8 mouse cellular contexts compared by ENCODE assay signal in the genomic region with DNA sequence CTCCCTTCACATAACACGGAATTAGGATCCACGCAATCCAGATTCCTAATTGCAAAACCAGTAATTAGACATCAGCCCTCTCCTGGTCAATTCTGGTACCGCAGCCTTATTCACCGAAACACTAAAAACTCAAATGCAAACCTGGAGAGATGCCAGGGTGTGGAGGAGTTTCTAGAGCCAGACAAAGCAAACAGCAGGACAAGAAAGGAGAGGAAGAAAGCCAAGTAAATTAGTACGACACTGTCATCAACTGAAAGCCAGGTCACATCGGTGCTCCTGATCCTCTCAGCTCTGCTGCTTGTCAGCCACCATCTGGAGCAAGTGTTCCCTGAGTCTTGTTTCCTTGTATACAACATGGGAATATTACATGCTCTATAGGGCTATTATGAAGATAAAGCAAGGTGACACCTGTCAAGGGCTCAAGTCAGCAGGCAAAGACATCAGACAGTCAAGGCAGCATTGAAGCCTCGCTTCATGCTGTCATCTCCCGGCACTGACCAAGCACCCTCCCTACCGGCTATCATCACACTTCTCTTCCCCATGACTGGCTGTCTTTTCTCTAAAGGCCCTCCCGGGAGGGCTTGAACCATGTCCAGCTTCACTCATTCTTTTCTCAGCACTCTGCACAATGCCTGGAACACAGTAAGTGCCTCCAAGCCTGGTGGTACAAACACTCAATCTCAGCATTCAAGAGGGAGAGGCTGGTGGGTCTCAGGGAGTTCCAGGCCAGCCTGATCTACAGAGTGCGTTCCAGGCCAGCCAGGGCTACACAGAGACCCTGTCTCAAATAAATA. TPM values are rescaled to one million over a fixed set of nuclear protein-coding genes. Genes with fewer than 3 reads are reported as not detected.
DNase-seq lines count a peak whose midpoint lies in the region; ATAC-seq and TF ChIP-seq lines count a peak whose summit lies in the region.

No protein-coding gene starts in this region.

- intact Hi-C loops in heart, adult 2 months (cut with DNase I), result no loop called here

- peaks cover 4% of the 10 kb centered on the region for H3K36me3 ChIP-seq in heart, adult 2 months (ENCODE audit: control insufficient read depth, insufficient read depth, low read length)
- no peaks in the 10 kb centered on the region for H3K36me3 ChIP-seq in heart, embryonic 12.5 days
- no peaks in the 10 kb centered on the region for H3K36me3 ChIP-seq in kidney, postnatal 0 days (ENCODE audit: insufficient read depth, low read length)
- H3K36me3 ChIP-seq in splenic B cell, adult 2 months (ENCODE audit: control insufficient read depth, insufficient read depth, low read length, poor library complexity, severe bottlenecking), result no peaks in the 10 kb centered on the region

- 36% methylated on average over 11 of the region's 11 CpGs for WGBS in heart, adult 2 months
- WGBS in heart, embryonic 12.5 days, result 58% methylated on average over 11 of the region's 11 CpGs
- 52% methylated on average over 11 of the region's 11 CpGs for WGBS in kidney, postnatal 0 days

- H3K9me3 ChIP-seq in heart, embryonic 12.5 days (replicated peaks), result no peaks in the 10 kb centered on the region
- no peaks in the 10 kb centered on the region for H3K9me3 ChIP-seq in kidney, postnatal 0 days (replicated peaks; ENCODE audit: low read length)

- no peak overlapping the region for H3K9ac ChIP-seq in heart, adult 2 months (ENCODE audit: low read depth, low read length)
- H3K9ac ChIP-seq in heart, embryonic 12.5 days, result no peak overlapping the region
- H3K9ac ChIP-seq in kidney, postnatal 0 days (ENCODE audit: low read depth, low read length), result no peak overlapping the region

- no peak overlapping the region for H3K4me2 ChIP-seq in heart, embryonic 12.5 days
- no peak overlapping the region for H3K4me2 ChIP-seq in kidney, postnatal 0 days (ENCODE audit: low read length)

- H3K27ac ChIP-seq in heart, adult 2 months, result no peak overlapping the region; the same call in 1 of the 2 replicates
- no peak overlapping the region for H3K27ac ChIP-seq in heart, embryonic 12.5 days (ENCODE audit: poor library complexity, severe bottlenecking)
- no peak overlapping the region for H3K27ac ChIP-seq in kidney, postnatal 0 days

- TF ChIP-seq CTCF in heart, adult 2 months (IDR thresholded peaks at IDR 0.05), result peak; percentile 79
- TF ChIP-seq CTCF in kidney, postnatal 0 days (IDR thresholded peaks at IDR 0.05; ENCODE audit: low read depth), result peak; percentile 59

- peaks cover 11% of the 10 kb centered on the region for H3K4me1 ChIP-seq in heart, adult 2 months (ENCODE audit: control insufficient read depth, insufficient read depth, low read length)
- H3K4me1 ChIP-seq in heart, embryonic 12.5 days (replicated peaks), result peaks cover 4% of the 10 kb centered on the region; the same call in 1 of the 2 replicates
- no peaks in the 10 kb centered on the region for H3K4me1 ChIP-seq in kidney, postnatal 0 days (replicated peaks; ENCODE audit: insufficient read depth, low read length)

- no peaks in the 10 kb centered on the region for H3K27me3 ChIP-seq in heart, adult 2 months (ENCODE audit: control insufficient read depth, insufficient read depth, low read length)
- no peaks in the 10 kb centered on the region for H3K27me3 ChIP-seq in heart, embryonic 12.5 days (replicated peaks)
- H3K27me3 ChIP-seq in kidney, postnatal 0 days (ENCODE audit: insufficient read depth, low read length), result no peaks in the 10 kb centered on the region
- peaks cover 1% of the 10 kb centered on the region; the same call in 1 of the 2 replicates for H3K27me3 ChIP-seq in splenic B cell, adult 2 months (ENCODE audit: control insufficient read depth, insufficient read depth, low read length, poor library complexity, severe bottlenecking)

- DNase-seq in heart, adult 2 months, result peak; percentile 47 to 58
- peak; percentile 67 to 68 for DNase-seq in B cell, adult 2 months
- DNase-seq in adrenal gland, adult 2 months, result peak; percentile 32
- DNase-seq in kidney, postnatal 0 days (ENCODE audit: low spot score), result peak; percentile 74
- peak; percentile 87 for DNase-seq in lung, postnatal 10 days
- DNase-seq in splenic B cell, adult 2 months (ENCODE audit: low read depth, low spot score), result peak; percentile 68

- no peak; the same call in 1 of the 2 replicates for ATAC-seq in heart, embryonic 12.5 days (ENCODE audit: insufficient number of reproducible peaks, low FRiP score)
- peak; percentile 81 for ATAC-seq in erythroblast, adult 5-6 weeks (replicated peaks; ENCODE audit: low FRiP score, poor library complexity, severe bottlenecking)
- no peak for ATAC-seq in kidney, postnatal 0 days (replicated peaks; ENCODE audit: low FRiP score, low read depth)

- TF ChIP-seq EP300 in heart, adult 2 months (IDR thresholded peaks at IDR 0.05; ENCODE audit: insufficient read depth, low read depth, low read length), result no peak

- H3K4me3 ChIP-seq in heart, adult 2 months, result no peak overlapping the region
- H3K4me3 ChIP-seq in heart, embryonic 12.5 days, result no peak overlapping the region
- H3K4me3 ChIP-seq in kidney, postnatal 0 days (replicated peaks; ENCODE audit: low read depth, low read length), result no peak overlapping the region

- H3K79me2 ChIP-seq in heart, adult 2 months (replicated peaks; ENCODE audit: control insufficient read depth, insufficient read depth, low read length), result no peaks in the 10 kb centered on the region; the same call in 1 of the 2 replicates

- TF ChIP-seq POLR2A in heart, adult 2 months (IDR thresholded peaks at IDR 0.05; ENCODE audit: insufficient read depth, low read depth, low read length), result no peak

RNA-seq across cellular contexts. Expression of gene Gch1, which starts 7.5 kb away (rescaled TPM):
- total RNA-seq in heart, adult 2 months (2021), result 1 to 10 TPM; 6.3 to 7.0 TPM
- polyA plus RNA-seq in heart, adult 2 months (2012; rRNA removed), result 4.7 and 8.9 TPM in 2 replicates
- 6.8 TPM in 2 replicates for polyA plus RNA-seq in heart, embryonic 12.5 days (2016; fragmentation: Nextera tagmentation; extraction: Ambion mirVana)
- 10 to 100 TPM; 77.0 to 85.2 TPM for total RNA-seq in adrenal gland, adult 2 months (2021)
- polyA plus RNA-seq in adrenal gland, adult 2 months (2012; rRNA removed), result 72.9 and 82.2 TPM in 2 replicates
- 131 and 161 TPM in 2 replicates for total RNA-seq in erythroblast, adult 5-6 weeks (2015; ENCODE audit: low replicate concordance)
- 125 and 166 TPM in 2 replicates for total RNA-seq in erythroblast, adult 5-6 weeks (2017; ENCODE audit: low replicate concordance)
- 1.4 and 2.2 TPM in 2 replicates for polyA plus RNA-seq in kidney, postnatal 0 days (2015; fragmentation: Nextera tagmentation; extraction: Ambion mirVana)

Comparison
In these comparisons a context has a peak if more than half of its experiments do, and no peak if none do; other contexts are left out.
1. DNase-seq: peak in every context shown above with its lines; median percentile 87 in lung, postnatal 10 days; 74 in kidney, postnatal 0 days; 68 in splenic B cell, adult 2 months; 68 in B cell, adult 2 months; 52 in heart, adult 2 months; 32 in adrenal gland, adult 2 months.